Mouse (Mus musculus) kidney, adult 2 months (tissue): Measurements from ENCODE around the gene Heatr3.
A peak's percentile ranks its signal among the peaks of the same experiment; 100 is the strongest.

ENCODE experiments used
- CTCF ChIP-seq: fragments of 200-500 bp; conservative IDR thresholded peaks from 2 replicates; pipeline ENCODE4 v1.5.1; 2011; ENCODE audit warnings: low read depth, mild to moderate bottlenecking, control low read depth, low read length, moderate library complexity, mixed read lengths; ENCODE audit not compliant: insufficient read depth, insufficient read length
- POLR2A ChIP-seq: fragments of 200-500 bp; IDR thresholded peaks from one replicate; pipeline ENCODE4 v1.6.1; 2011; ENCODE audit warnings: low read depth, low read length, control low read depth

DNA sequence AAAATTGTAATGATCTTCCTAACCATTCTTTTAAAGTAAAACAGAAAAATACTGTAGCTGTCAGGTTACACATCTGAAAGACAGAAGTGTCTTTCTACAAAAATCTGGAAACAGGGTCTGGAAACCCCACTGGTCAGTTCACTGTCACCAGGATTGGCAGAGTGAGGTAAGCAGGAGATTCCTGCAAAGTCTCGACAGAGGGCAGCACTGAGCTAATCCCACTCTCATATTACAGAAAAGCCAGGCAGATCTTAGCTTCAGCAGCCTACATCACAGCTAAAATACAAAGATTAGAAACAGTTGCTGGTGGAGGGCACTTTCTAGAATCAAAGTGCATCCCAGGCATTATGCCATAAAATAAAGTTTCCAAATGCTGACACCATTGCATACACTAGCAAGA, 38.1 kb upstream of the Heatr3 start:
- TF ChIP-seq CTCF (peak; percentile 73), POLR2A (no peak)
